Mouse (Mus musculus): ENCODE results near the gene Wnk4. TPM values are rescaled to one million over a fixed set of nuclear protein-coding genes. Genes with fewer than 3 reads are reported as not detected.
"Not testable (repeated sequence)": the region's sequence is repeated elsewhere in the genome, so short reads cannot be mapped to it uniquely, and the experiment has no call there.

The Wnk4 gene
- polyA plus RNA-seq, 1 experiment from 2014 or later, result 3.7 TPM

DNA sequence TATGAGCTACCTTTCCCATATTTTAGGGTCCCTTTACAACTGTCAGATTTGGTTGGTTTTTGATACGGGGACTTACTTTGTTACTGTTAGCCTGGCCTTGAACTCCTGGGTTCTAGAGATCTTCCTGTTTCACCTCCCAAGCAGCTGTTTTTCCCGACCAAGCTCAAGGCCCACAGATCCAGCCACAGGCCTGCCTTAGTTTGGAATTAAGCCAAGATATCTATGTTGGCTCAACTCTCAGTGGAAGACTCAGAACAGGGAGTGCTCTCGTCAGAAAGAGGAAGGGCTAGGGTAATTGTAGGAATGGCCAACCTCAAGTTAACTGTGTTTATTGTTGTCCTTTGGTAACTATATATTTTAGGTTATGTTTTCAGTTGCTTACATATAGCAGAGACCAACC, 51.8 kb downstream of the Wnk4 start:
- no peaks in the 10 kb centered on the region for H3K36me3 ChIP-seq
- H3K4me2 ChIP-seq, result no peak overlapping the region
- no peaks in the 10 kb centered on the region for H3K9me3 ChIP-seq
- H3K4me3 ChIP-seq, result no peak overlapping the region
- H3K4me1 ChIP-seq, result peaks cover 4% of the 10 kb centered on the region
- no peak overlapping the region for H3K9ac ChIP-seq
- H3K27ac ChIP-seq, result no peak overlapping the region
- no peaks in the 10 kb centered on the region for H3K27me3 ChIP-seq
- ATAC-seq (ENCODE audit: borderline replicate concordance, extremely low read depth, low FRiP score, low TSS enrichment), result no peak
- 31% methylated on average over 3 of the region's 3 CpGs for WGBS

GRCm38 (mm10) chr11:101314567-101314966, 54.2 kb downstream of the Wnk4 start:
- Histone ChIP-seq H3K27ac (no peak overlapping the region), H3K27me3 (no peaks in the 10 kb centered on the region), H3K9me3 (no peaks in the 10 kb centered on the region), H3K4me1 (peaks cover 14% of the 10 kb centered on the region), H3K4me2 (no peak overlapping the region), H3K9ac (no peak overlapping the region), H3K4me3 (no peak overlapping the region), H3K36me3 (peaks cover 11% of the 10 kb centered on the region)
- no peak for ATAC-seq (ENCODE audit: borderline replicate concordance, extremely low read depth, low FRiP score, low TSS enrichment)
- 87% methylated on average over 1 of the region's 1 CpGs for WGBS

DNA sequence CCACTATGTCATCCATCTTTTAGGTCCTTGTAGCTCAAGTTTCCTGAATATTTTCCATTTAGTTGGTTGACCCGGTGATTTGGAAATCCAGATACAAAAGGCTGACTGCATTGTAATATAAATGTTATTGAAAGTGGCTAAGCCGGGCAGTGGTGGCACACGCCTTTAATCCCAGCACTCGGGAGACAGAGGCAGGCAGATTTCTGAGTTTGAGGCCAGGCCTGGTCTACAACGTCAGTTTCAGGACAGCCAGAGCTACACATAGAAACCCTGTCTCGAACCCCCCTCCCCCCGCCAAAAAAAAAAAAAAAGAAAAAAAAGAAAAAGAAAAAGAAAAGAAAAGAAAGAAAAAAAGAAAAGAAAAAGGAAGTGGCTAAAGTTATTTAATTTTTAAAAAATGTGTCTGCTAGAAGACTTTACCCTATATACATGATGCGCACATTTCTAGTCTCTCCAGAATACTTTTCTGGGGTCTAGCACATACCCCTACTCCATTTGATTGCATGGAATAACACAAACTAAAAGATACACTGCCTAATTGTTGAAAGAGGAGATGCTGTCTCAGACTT, 54.8 kb downstream of the Wnk4 start:
- Histone ChIP-seq H3K4me2 (peak overlapping the region; percentile 90), H3K9ac (peak overlapping the region; percentile 96), H3K27ac (peak overlapping the region; percentile 75; the same call in 1 of the 2 replicates), H3K27me3 (no peaks in the 10 kb centered on the region), H3K4me1 (peaks cover 14% of the 10 kb centered on the region), H3K36me3 (peaks cover 17% of the 10 kb centered on the region), H3K9me3 (no peaks in the 10 kb centered on the region), H3K4me3 (peak overlapping the region; percentile 98)
- no peak for ATAC-seq (ENCODE audit: borderline replicate concordance, extremely low read depth, low FRiP score, low TSS enrichment)
- WGBS, result 79% methylated on average over 8 of the region's 8 CpGs

DNA sequence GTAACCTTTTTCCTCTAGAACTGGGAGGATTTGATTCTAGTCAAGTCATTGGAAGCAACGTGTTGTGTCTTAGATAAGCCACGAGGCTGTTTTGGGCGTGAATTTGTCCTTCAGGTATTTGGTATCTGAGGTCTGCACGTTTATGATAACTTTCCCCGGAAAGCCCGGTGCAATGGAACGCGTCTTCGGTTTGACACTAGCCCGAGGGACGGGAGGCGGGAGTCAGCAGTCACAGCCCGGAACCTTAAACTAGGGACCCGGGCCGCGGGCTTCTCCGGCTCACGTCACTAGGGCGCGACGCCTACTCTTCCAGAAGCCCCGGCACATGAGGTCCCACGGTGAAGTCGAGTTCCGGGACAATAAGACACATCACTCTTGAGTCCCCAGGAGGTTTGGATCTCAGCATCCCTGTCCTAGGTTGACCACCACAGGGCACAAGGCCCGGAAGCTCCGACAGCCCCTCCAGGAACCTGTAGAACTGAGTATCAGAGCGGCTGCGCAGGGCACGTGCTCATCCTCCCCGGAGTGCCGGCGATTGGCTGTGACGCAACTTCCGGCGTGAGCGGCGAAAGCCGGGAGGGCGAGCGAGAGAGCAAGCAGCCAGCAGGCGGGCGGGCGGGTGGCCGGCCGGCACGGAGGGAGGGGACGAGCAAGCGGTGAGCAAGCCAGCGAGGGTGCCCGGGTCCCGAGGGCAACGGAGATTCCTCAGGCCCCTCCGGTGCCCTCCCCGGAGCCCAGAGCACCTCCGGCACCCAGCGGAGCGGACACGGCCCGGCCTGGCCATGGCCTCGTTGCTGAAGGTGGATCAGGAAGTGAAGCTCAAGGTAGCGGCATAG, 55.5 kb downstream of the Wnk4 start, which contains the start of gene Psme3:
Gene Psme3 (plus strand): TSS at position 549 of the 836 bp plus-strand sequence.
- peak; percentile 88 for ATAC-seq (ENCODE audit: borderline replicate concordance, extremely low read depth, low FRiP score, low TSS enrichment)
- Histone ChIP-seq H3K36me3 (peaks cover 25% of the 10 kb centered on the region), H3K4me3 (peak within 1 kb of the TSS; percentile 98), H3K4me2 (peak within 1 kb of the TSS; percentile 90), H3K27ac (peak within 1 kb of the TSS; percentile 75), H3K4me1 (peaks cover 14% of the 10 kb centered on the region), H3K27me3 (no peaks in the 10 kb centered on the region), H3K9me3 (no peaks in the 10 kb centered on the region), H3K9ac (peak within 1 kb of the TSS; percentile 96)
- WGBS, result under 1% methylated on average over 62 of the region's 62 CpGs

- H3K9me3 ChIP-seq, result no peaks in the 10 kb centered on the region
- peak overlapping the region; percentile 98 for H3K4me3 ChIP-seq
- peaks cover 14% of the 10 kb centered on the region for H3K4me1 ChIP-seq
- peaks cover 31% of the 10 kb centered on the region for H3K36me3 ChIP-seq
- 0% methylated on average over 17 of the region's 17 CpGs for WGBS
- ATAC-seq (ENCODE audit: borderline replicate concordance, extremely low read depth, low FRiP score, low TSS enrichment), result peak; percentile 41
- H3K4me2 ChIP-seq, result peak overlapping the region; percentile 90
- H3K27ac ChIP-seq, result peak overlapping the region; percentile 75
- H3K9ac ChIP-seq, result peak overlapping the region; percentile 96
- H3K27me3 ChIP-seq, result no peaks in the 10 kb centered on the region
Observed at GRCm38 (mm10) chr11:101316501-101316917, 56.1 kb downstream of the Wnk4 start.

GRCm38 (mm10) chr11:101323609-101324008, 63.2 kb downstream of the Wnk4 start:
- no peak overlapping the region for H3K9ac ChIP-seq
- H3K4me3 ChIP-seq, result no peak overlapping the region
- ATAC-seq (ENCODE audit: borderline replicate concordance, extremely low read depth, low FRiP score, low TSS enrichment), result peak; percentile 62; the same call in 1 of the 2 replicates
- H3K4me1 ChIP-seq, result no peaks in the 10 kb centered on the region
- WGBS, result 12% methylated on average over 4 of the region's 4 CpGs
- peaks cover 71% of the 10 kb centered on the region for H3K36me3 ChIP-seq
- no peak overlapping the region for H3K27ac ChIP-seq
- no peak overlapping the region for H3K4me2 ChIP-seq
- no peaks in the 10 kb centered on the region for H3K9me3 ChIP-seq
- H3K27me3 ChIP-seq, result no peaks in the 10 kb centered on the region

- no peak within 1 kb of the TSS for H3K4me3 ChIP-seq
- peaks cover 59% of the 10 kb centered on the region for H3K36me3 ChIP-seq
- no peak within 1 kb of the TSS for H3K4me2 ChIP-seq
- no peak within 1 kb of the TSS for H3K9ac ChIP-seq
- WGBS, result 82% methylated on average over 5 of the region's 5 CpGs
- no peaks in the 10 kb centered on the region; the same call in 1 of the 2 replicates for H3K4me1 ChIP-seq
- H3K27me3 ChIP-seq, result no peaks in the 10 kb centered on the region
- no peak for ATAC-seq (ENCODE audit: borderline replicate concordance, extremely low read depth, low FRiP score, low TSS enrichment)
- H3K27ac ChIP-seq, result no peak within 1 kb of the TSS
- H3K9me3 ChIP-seq, result no peaks in the 10 kb centered on the region
Observed at GRCm38 (mm10) chr11:101324763-101325162, 64.4 kb downstream of the Wnk4 start, which contains the start of gene Aoc2. Gene Aoc2 (plus strand): TSS chr11:101325063.

- H3K27ac ChIP-seq, result not testable (repeated sequence)
Observed at GRCm38 (mm10) chr11:101325201-101325600, 64.8 kb downstream of the Wnk4 start.

GRCm38 (mm10) chr11:101326147-101326546, 65.8 kb downstream of the Wnk4 start:
- H3K4me3 ChIP-seq, result no peak overlapping the region
- H3K9ac ChIP-seq, result no peak overlapping the region
- WGBS, result 83% methylated on average over 11 of the region's 11 CpGs
- H3K4me1 ChIP-seq, result no peaks in the 10 kb centered on the region; the same call in 1 of the 2 replicates
- peaks cover 45% of the 10 kb centered on the region for H3K36me3 ChIP-seq
- no peaks in the 10 kb centered on the region for H3K9me3 ChIP-seq
- H3K27me3 ChIP-seq, result no peaks in the 10 kb centered on the region
- ATAC-seq (ENCODE audit: borderline replicate concordance, extremely low read depth, low FRiP score, low TSS enrichment), result no peak
- no peak overlapping the region for H3K27ac ChIP-seq
- no peak overlapping the region for H3K4me2 ChIP-seq

More at GRCm38 (mm10) chr11:101325201-101325600, 64.8 kb downstream of the Wnk4 start:
- not testable (repeated sequence) for H3K4me3 ChIP-seq; H3K4me1 ChIP-seq; H3K9ac ChIP-seq; H3K4me2 ChIP-seq; H3K27me3 ChIP-seq; ATAC-seq (ENCODE audit: borderline replicate concordance, extremely low read depth, low FRiP score, low TSS enrichment); H3K9me3 ChIP-seq
- 88% methylated on average over 11 of the region's 11 CpGs for WGBS
- peaks cover 55% of the 10 kb centered on the region for H3K36me3 ChIP-seq

Other genes with a start within 250 kb of the Wnk4 start
- 20.4 and 22.5 TPM in 2 replicates for gene Naglu, start 190.6 kb upstream of the Wnk4 start, polyA plus RNA-seq (2015; fragmentation: Nextera tagmentation; extraction: Ambion mirVana)
- 0.11 and 0.15 TPM in 2 replicates for gene Hsd17b1, start 182.2 kb upstream of the Wnk4 start, polyA plus RNA-seq (2015; fragmentation: Nextera tagmentation; extraction: Ambion mirVana)
- 42.8 and 43.2 TPM in 2 replicates for gene Coasy, start 178.0 kb upstream of the Wnk4 start, polyA plus RNA-seq (2015; fragmentation: Nextera tagmentation; extraction: Ambion mirVana)
- gene Mlx, start 173.3 kb upstream of the Wnk4 start, polyA plus RNA-seq (2015; fragmentation: Nextera tagmentation; extraction: Ambion mirVana), result 43.4 and 54.1 TPM in 2 replicates
- gene Psmc3ip, start 165.1 kb upstream of the Wnk4 start, polyA plus RNA-seq (2015; fragmentation: Nextera tagmentation; extraction: Ambion mirVana), result 35.1 and 37.5 TPM in 2 replicates
- 21.8 and 22.1 TPM in 2 replicates for gene Retreg3, start 140.7 kb upstream of the Wnk4 start, polyA plus RNA-seq (2015; fragmentation: Nextera tagmentation; extraction: Ambion mirVana)
- gene Tubg1, start 140.6 kb upstream of the Wnk4 start, polyA plus RNA-seq (2015; fragmentation: Nextera tagmentation; extraction: Ambion mirVana), result 89.6 and 90.6 TPM in 2 replicates
- 3.5 and 3.6 TPM in 2 replicates for gene Tubg2, start 104.7 kb upstream of the Wnk4 start, polyA plus RNA-seq (2015; fragmentation: Nextera tagmentation; extraction: Ambion mirVana)
- gene Cntnap1, start 90.0 kb upstream of the Wnk4 start, polyA plus RNA-seq (2015; fragmentation: Nextera tagmentation; extraction: Ambion mirVana), result 1.1 and 1.4 TPM in 2 replicates
- gene Plekhh3, start 89.2 kb upstream of the Wnk4 start, polyA plus RNA-seq (2015; fragmentation: Nextera tagmentation; extraction: Ambion mirVana), result 19.8 and 19.9 TPM in 2 replicates
- gene Ccr10, start 85.1 kb upstream of the Wnk4 start, polyA plus RNA-seq (2015; fragmentation: Nextera tagmentation; extraction: Ambion mirVana), result 0.24 and 0.55 TPM in 2 replicates
- 16.2 and 19.2 TPM in 2 replicates for gene Ezh1, start 34.1 kb upstream of the Wnk4 start, polyA plus RNA-seq (2015; fragmentation: Nextera tagmentation; extraction: Ambion mirVana)
- 264 and 286 TPM in 2 replicates for gene Ramp2, start 14.5 kb upstream of the Wnk4 start, polyA plus RNA-seq (2015; fragmentation: Nextera tagmentation; extraction: Ambion mirVana)
- gene Vps25, start 6.9 kb upstream of the Wnk4 start, polyA plus RNA-seq (2015; fragmentation: Nextera tagmentation; extraction: Ambion mirVana), result 127 and 128 TPM in 2 replicates
- 1.3 and 1.7 TPM in 2 replicates for gene Cntd1, start 18.4 kb downstream of the Wnk4 start, polyA plus RNA-seq (2015; fragmentation: Nextera tagmentation; extraction: Ambion mirVana)
- gene Coa3, start 18.5 kb downstream of the Wnk4 start, polyA plus RNA-seq (2015; fragmentation: Nextera tagmentation; extraction: Ambion mirVana), result 189 and 194 TPM in 2 replicates
- 146 and 165 TPM in 2 replicates for gene Becn1, start 41.7 kb downstream of the Wnk4 start, polyA plus RNA-seq (2015; fragmentation: Nextera tagmentation; extraction: Ambion mirVana)
- gene Psme3, start 55.6 kb downstream of the Wnk4 start, polyA plus RNA-seq (2015; fragmentation: Nextera tagmentation; extraction: Ambion mirVana), result 130 and 133 TPM in 2 replicates
- gene Aoc2, start 64.5 kb downstream of the Wnk4 start, polyA plus RNA-seq (2015; fragmentation: Nextera tagmentation; extraction: Ambion mirVana), result 0.81 and 1.2 TPM in 2 replicates
- gene Aoc3, start 70.0 kb downstream of the Wnk4 start, polyA plus RNA-seq (2015; fragmentation: Nextera tagmentation; extraction: Ambion mirVana), result 1.3 and 1.4 TPM in 2 replicates
- not detected in 2 replicates for gene G6pc, start 107.0 kb downstream of the Wnk4 start, polyA plus RNA-seq (2015; fragmentation: Nextera tagmentation; extraction: Ambion mirVana)
- gene Aarsd1, start 157.0 kb downstream of the Wnk4 start, polyA plus RNA-seq (2015; fragmentation: Nextera tagmentation; extraction: Ambion mirVana), result 78.8 and 83.3 TPM in 2 replicates
- gene Gm27029, start 164.2 kb downstream of the Wnk4 start, polyA plus RNA-seq (2015; fragmentation: Nextera tagmentation; extraction: Ambion mirVana), result 8.1 and 12.7 TPM in 2 replicates
- gene Rundc1, start 164.5 kb downstream of the Wnk4 start, polyA plus RNA-seq (2015; fragmentation: Nextera tagmentation; extraction: Ambion mirVana), result 20.8 and 21.3 TPM in 2 replicates
- 12.8 and 13.4 TPM in 2 replicates for gene Ptges3l, start 164.8 kb downstream of the Wnk4 start, polyA plus RNA-seq (2015; fragmentation: Nextera tagmentation; extraction: Ambion mirVana)
- 299 and 334 TPM in 2 replicates for gene Rpl27, start 181.7 kb downstream of the Wnk4 start, polyA plus RNA-seq (2015; fragmentation: Nextera tagmentation; extraction: Ambion mirVana)
- 22.4 and 24.0 TPM in 2 replicates for gene Ifi35, start 187.8 kb downstream of the Wnk4 start, polyA plus RNA-seq (2015; fragmentation: Nextera tagmentation; extraction: Ambion mirVana)
- 7.9 and 8.5 TPM in 2 replicates for gene Rnd2, start 204.4 kb downstream of the Wnk4 start, polyA plus RNA-seq (2015; fragmentation: Nextera tagmentation; extraction: Ambion mirVana)
- gene Vat1, start 205.7 kb downstream of the Wnk4 start, polyA plus RNA-seq (2015; fragmentation: Nextera tagmentation; extraction: Ambion mirVana), result 47.4 and 50.3 TPM in 2 replicates

All from lung, embryonic 15.5 days (tissue).